Mouse (Mus musculus) thymus, postnatal 36 days (tissue): ENCODE data around the gene Gm15130.

Experiments used
- DNase-seq, 2 experiments: peaks; one replicate each; pipeline ENCODE4 v3.0.0; 2022; ENCODE audit warnings: mixed read lengths in 2 of 2

The Gm15130 gene

GRCm38 (mm10) chr2:111152836-111153235 lies at the start of gene Gm15130:
Gene Gm15130, minus strand, starts transcription at chr2:111152936.
- DNase-seq: no peak

- no peak for DNase-seq
Observed at GRCm38 (mm10) chr2:111182068-111182467, 29.3 kb upstream of the Gm15130 start.

GRCm38 (mm10) chr2:111135739-111136138 lies 17.0 kb downstream of the Gm15130 start:
- no peak for DNase-seq

GRCm38 (mm10) chr2:111105882-111106281 lies 46.9 kb downstream of the Gm15130 start, which contains the start of gene Gm13941:
Gene Gm13941, minus strand, starts transcription at chr2:111105982.
- no peak for DNase-seq
